Mouse (Mus musculus): Measurements from ENCODE around the gene Vps33b. TPM values are rescaled to one million over a fixed set of nuclear protein-coding genes. Genes with fewer than 3 reads are reported as not detected.

Vps33b gene
- polyA plus RNA-seq, 2 experiments = 3.6 to 6.7 TPM

- TF ChIP-seq EP300 (IDR thresholded peaks at IDR 0.05; ENCODE audit: low read depth) (no peak), CTCF (IDR thresholded peaks at IDR 0.05; ENCODE audit: low read depth) (no peak)
- peaks cover 27% of the 10 kb centered on the region for H3K36me3 ChIP-seq (replicated peaks; ENCODE audit: control insufficient read depth, insufficient read depth, low read depth)
- no peak overlapping the region for H3K27ac ChIP-seq
- ATAC-seq (ENCODE audit: insufficient read depth) (no peak), DNase-seq (ENCODE audit: low read depth in 3 of 3, low spot score in 3 of 3) (no peak)
- no peak overlapping the region for H3K4me2 ChIP-seq (ENCODE audit: low read depth)
- no peaks in the 10 kb centered on the region for H3K9me3 ChIP-seq (ENCODE audit: control insufficient read depth, low read length)
- WGBS (ENCODE audit: insufficient replicate concordance) = 50% methylated on average over 1 of the region's 1 CpGs
- peaks cover 10 to 13% of the 10 kb centered on the region in 2 experiments for H3K4me1 ChIP-seq (replicated peaks; ENCODE audit: control insufficient read depth in 2 of 2, insufficient read depth in 2 of 2, low read length in 1 of 2)
- H3K27me3 ChIP-seq (ENCODE audit: control insufficient read depth, insufficient read depth, low read length) = no peaks in the 10 kb centered on the region
- no peak overlapping the region for H3K9ac ChIP-seq (replicated peaks)
- no peak overlapping the region for H3K4me3 ChIP-seq (ENCODE audit: insufficient read depth in 1 of 2, low read depth in 2 of 2, low read length in 2 of 2)
Observed at GRCm38 (mm10) chr7:80267764-80268163, 1.7 kb upstream of the Vps33b start.

- no peak for DNase-seq (ENCODE audit: low read depth in 3 of 3, low spot score in 3 of 3)
Observed at GRCm38 (mm10) chr7:80269751-80270255, 354 bp downstream of the Vps33b start.

GRCm38 (mm10) chr7:80273456-80273855, 4.0 kb downstream of the Vps33b start:
- no peak overlapping the region for H3K27ac ChIP-seq
- peaks cover 15% of the 10 kb centered on the region for H3K36me3 ChIP-seq (replicated peaks; ENCODE audit: control insufficient read depth, insufficient read depth, low read depth)
- 65% methylated on average over 2 of the region's 2 CpGs for WGBS (ENCODE audit: insufficient replicate concordance)
- H3K4me3 ChIP-seq (ENCODE audit: insufficient read depth in 1 of 2, low read depth in 2 of 2, low read length in 2 of 2) = no peak overlapping the region
- no peak overlapping the region for H3K9ac ChIP-seq (replicated peaks)
- H3K4me2 ChIP-seq (ENCODE audit: low read depth) = no peak overlapping the region
- DNase-seq (ENCODE audit: low read depth in 3 of 3, low spot score in 3 of 3) (no peak), ATAC-seq (ENCODE audit: insufficient read depth) (no peak)
- no peaks in the 10 kb centered on the region for H3K9me3 ChIP-seq (ENCODE audit: control insufficient read depth, low read length)
- H3K27me3 ChIP-seq (ENCODE audit: control insufficient read depth, insufficient read depth, low read length) = no peaks in the 10 kb centered on the region
- TF ChIP-seq CTCF (IDR thresholded peaks at IDR 0.05; ENCODE audit: low read depth) = no peak
- no peak for TF ChIP-seq EP300 (IDR thresholded peaks at IDR 0.05; ENCODE audit: low read depth)
- peaks cover 10 to 14% of the 10 kb centered on the region in 2 experiments for H3K4me1 ChIP-seq (replicated peaks; ENCODE audit: control insufficient read depth in 2 of 2, insufficient read depth in 2 of 2, low read length in 1 of 2)

More at GRCm38 (mm10) chr7:80269751-80270255, 354 bp downstream of the Vps33b start:
- no peaks in the 10 kb centered on the region for H3K9me3 ChIP-seq (ENCODE audit: control insufficient read depth, low read length)
- no peaks in the 10 kb centered on the region for H3K27me3 ChIP-seq (ENCODE audit: control insufficient read depth, insufficient read depth, low read length)
- WGBS (ENCODE audit: insufficient replicate concordance) = under 1% methylated on average over 23 of the region's 23 CpGs
- TF ChIP-seq CTCF (IDR thresholded peaks at IDR 0.05; ENCODE audit: low read depth) (no peak), EP300 (IDR thresholded peaks at IDR 0.05; ENCODE audit: low read depth) (no peak)
- H3K9ac ChIP-seq (replicated peaks) = peak overlapping the region; percentile 76
- H3K4me3 ChIP-seq (ENCODE audit: insufficient read depth in 1 of 2, low read depth in 2 of 2, low read length in 2 of 2) = peak overlapping the region; percentile 72 to 81
- peaks cover 10 to 13% of the 10 kb centered on the region in 2 experiments for H3K4me1 ChIP-seq (replicated peaks; ENCODE audit: control insufficient read depth in 2 of 2, insufficient read depth in 2 of 2, low read length in 1 of 2)
- peak overlapping the region; percentile 91 for H3K4me2 ChIP-seq (ENCODE audit: low read depth)
- H3K27ac ChIP-seq = peak overlapping the region; percentile 69
- peak; percentile 69 for ATAC-seq (ENCODE audit: insufficient read depth)
- peaks cover 21% of the 10 kb centered on the region for H3K36me3 ChIP-seq (replicated peaks; ENCODE audit: control insufficient read depth, insufficient read depth, low read depth)

- peaks cover 15% of the 10 kb centered on the region for H3K36me3 ChIP-seq (replicated peaks; ENCODE audit: control insufficient read depth, insufficient read depth, low read depth)
- no peak overlapping the region for H3K9ac ChIP-seq (replicated peaks)
- no peaks in the 10 kb centered on the region for H3K9me3 ChIP-seq (ENCODE audit: control insufficient read depth, low read length)
- 0 out of 4 replicates have a peak, but pooled peaks cover 0 to 2% of the 10 kb centered on the region in 2 experiments for H3K4me1 ChIP-seq (replicated peaks; ENCODE audit: control insufficient read depth in 2 of 2, insufficient read depth in 2 of 2, low read length in 1 of 2)
- H3K27me3 ChIP-seq (ENCODE audit: control insufficient read depth, insufficient read depth, low read length) = no peaks in the 10 kb centered on the region
- TF ChIP-seq CTCF (IDR thresholded peaks at IDR 0.05; ENCODE audit: low read depth) (no peak), EP300 (IDR thresholded peaks at IDR 0.05; ENCODE audit: low read depth) (no peak)
- no peak overlapping the region for H3K4me3 ChIP-seq (ENCODE audit: insufficient read depth in 1 of 2, low read depth in 2 of 2, low read length in 2 of 2)
- 59% methylated on average over 4 of the region's 4 CpGs for WGBS (ENCODE audit: insufficient replicate concordance)
- no peak overlapping the region for H3K4me2 ChIP-seq (ENCODE audit: low read depth)
- DNase-seq (ENCODE audit: low read depth in 3 of 3, low spot score in 3 of 3) (no peak), ATAC-seq (ENCODE audit: insufficient read depth) (no peak)
- H3K27ac ChIP-seq = no peak overlapping the region
Observed at GRCm38 (mm10) chr7:80276374-80276773, 6.9 kb downstream of the Vps33b start.

- Histone ChIP-seq H3K36me3 (replicated peaks; ENCODE audit: control insufficient read depth, insufficient read depth, low read depth) (peaks cover 9% of the 10 kb centered on the region), H3K4me1 (replicated peaks; ENCODE audit: control insufficient read depth in 2 of 2, insufficient read depth in 2 of 2, low read length in 1 of 2) (peaks cover 4 to 8% of the 10 kb centered on the region in 2 experiments)
Observed at GRCm38 (mm10) chr7:80280032-80280431, 10.6 kb downstream of the Vps33b start.

More at GRCm38 (mm10) chr7:80280032-80280431, 10.6 kb downstream of the Vps33b start:
- Histone ChIP-seq H3K27ac (no peak overlapping the region), H3K4me2 (ENCODE audit: low read depth) (no peak overlapping the region), H3K4me3 (ENCODE audit: insufficient read depth in 1 of 2, low read depth in 2 of 2, low read length in 2 of 2) (no peak overlapping the region), H3K9me3 (ENCODE audit: control insufficient read depth, low read length) (no peaks in the 10 kb centered on the region), H3K27me3 (ENCODE audit: control insufficient read depth, insufficient read depth, low read length) (no peaks in the 10 kb centered on the region), H3K9ac (replicated peaks) (no peak overlapping the region)
- TF ChIP-seq EP300 (IDR thresholded peaks at IDR 0.05; ENCODE audit: low read depth) = no peak
- no peak for TF ChIP-seq CTCF (IDR thresholded peaks at IDR 0.05; ENCODE audit: low read depth)
- DNase-seq (ENCODE audit: low read depth in 3 of 3, low spot score in 3 of 3) (no peak), ATAC-seq (ENCODE audit: insufficient read depth) (no peak)
- 77% methylated on average over 10 of the region's 10 CpGs for WGBS (ENCODE audit: insufficient replicate concordance)

Measured in liver, embryonic 14.5 days (tissue).